Mouse (Mus musculus): ENCODE data around the gene Hsd17b7.

The Hsd17b7 gene

GRCm38 (mm10) chr1:169934005-169934725 lies 34.9 kb downstream of the Hsd17b7 start:
- DNase-seq = peak; percentile 40

- DNase-seq = no peak
Observed at GRCm38 (mm10) chr1:169932122-169932746, 36.8 kb downstream of the Hsd17b7 start.

GRCm38 (mm10) chr1:169931698-169932097 lies 37.3 kb downstream of the Hsd17b7 start:
- no peak for DNase-seq

- DNase-seq = peak; percentile 14
Observed at GRCm38 (mm10) chr1:169928454-169928971, 40.5 kb downstream of the Hsd17b7 start, which contains the start of gene Ccdc190. Gene Ccdc190 (plus strand): TSS chr1:169928648.

- no peak for DNase-seq
Observed at GRCm38 (mm10) chr1:169927753-169928369, 41.2 kb downstream of the Hsd17b7 start.

- no peak for DNase-seq
Observed at GRCm38 (mm10) chr1:169924567-169924966, 44.5 kb downstream of the Hsd17b7 start.

- DNase-seq = peak; percentile 53
Observed at GRCm38 (mm10) chr1:169921710-169922211, 47.3 kb downstream of the Hsd17b7 start.

- peak; percentile 85 for DNase-seq
Observed at GRCm38 (mm10) chr1:169919211-169919610, 49.8 kb downstream of the Hsd17b7 start.

GRCm38 (mm10) chr1:169917998-169918397 lies 51.0 kb downstream of the Hsd17b7 start:
- DNase-seq = peak; percentile 47

GRCm38 (mm10) chr1:169917115-169917796 lies 51.8 kb downstream of the Hsd17b7 start:
- DNase-seq = no peak

GRCm38 (mm10) chr1:169916659-169917058 lies 52.4 kb downstream of the Hsd17b7 start:
- no peak for DNase-seq

- DNase-seq = no peak
Observed at GRCm38 (mm10) chr1:169911526-169911925, 57.5 kb downstream of the Hsd17b7 start.

- DNase-seq = no peak
Observed at GRCm38 (mm10) chr1:169910751-169911150, 58.3 kb downstream of the Hsd17b7 start.

- no peak for DNase-seq
Observed at GRCm38 (mm10) chr1:169909659-169910058, 59.4 kb downstream of the Hsd17b7 start.

- DNase-seq = no peak
Observed at GRCm38 (mm10) chr1:169909163-169909562, 59.9 kb downstream of the Hsd17b7 start.

- DNase-seq = no peak
Observed at GRCm38 (mm10) chr1:169900771-169901336, 68.2 kb downstream of the Hsd17b7 start.

All from kidney, adult 9 months (tissue).